Mouse (Mus musculus): ENCODE results near the gene Omg.

GRCm38 (mm10) chr11:79457928-79458327 lies 46.0 kb downstream of the Omg start:
- TF ChIP-seq POLR2A (IDR thresholded peaks at IDR 0.05; ENCODE audit: borderline replicate concordance, insufficient read depth, low read length) (no peak), CTCF (IDR thresholded peaks at IDR 0.05; ENCODE audit: borderline replicate concordance, insufficient read depth, low read depth, low read length) (no peak)

All from cerebellum, adult 2 months (tissue).